Mouse (Mus musculus) intestine, embryonic 14.5 days (tissue): Measurements from ENCODE around the gene Tmem269. TPM values are rescaled to one million over a fixed set of nuclear protein-coding genes. Genes with fewer than 3 reads are reported as not detected.

Experiments used
- ATAC-seq: fragments of 200-750 bp; cut with Nextera tagmentation; replicated peaks from 2 replicates; pipeline ENCODE4 v1.8.0; 2017; ENCODE audit warnings: low read depth, moderate number of reproducible peaks, moderate TSS enrichment, moderate library complexity; ENCODE audit not compliant: low FRiP score, low TSS enrichment
- DNase-seq: peaks from one replicate; pipeline ENCODE4 v3.0.0-alpha.2; 2018; ENCODE audit warnings: low spot score
- H3K27ac ChIP-seq: fragments of 300-500 bp; sonication (generic); 2 replicates; pipeline ENCODE4 v1.5.1; 2014; ENCODE audit warnings: low read depth, mild to moderate bottlenecking, control low read depth
- H3K27me3 ChIP-seq: fragments of 300-500 bp; sonication (generic); replicated peaks from 2 replicates; pipeline ENCODE4 v1.6.1; 2014; ENCODE audit warnings: low read length, control low read depth; ENCODE audit not compliant: control insufficient read depth, insufficient read depth
- H3K36me3 ChIP-seq: fragments of 300-500 bp; sonication (generic); 2 replicates; pipeline ENCODE4 v1.6.1; 2014; ENCODE audit warnings: low read length, control low read depth; ENCODE audit not compliant: control insufficient read depth, insufficient read depth
- H3K4me1 ChIP-seq: fragments of 300-500 bp; sonication (generic); replicated peaks from 2 replicates; pipeline ENCODE4 v1.6.1; 2014; ENCODE audit warnings: low read length, control low read depth, mixed read lengths; ENCODE audit not compliant: control insufficient read depth, insufficient read depth
- H3K4me2 ChIP-seq: fragments of 300-500 bp; sonication (generic); 2 replicates; pipeline ENCODE4 v1.6.1; 2014; ENCODE audit warnings: low read length
- H3K4me3 ChIP-seq: fragments of 300-500 bp; sonication (generic); 2 replicates; pipeline ENCODE4 v1.5.1; 2014; ENCODE audit warnings: low read depth, low read length, control low read depth, mixed read lengths
- H3K9ac ChIP-seq: fragments of 300-500 bp; sonication (generic); 2 replicates; pipeline ENCODE4 v1.6.1; 2014; ENCODE audit warnings: mild to moderate bottlenecking, low read length
- H3K9me3 ChIP-seq: fragments of 300-500 bp; sonication (generic); 2 replicates; pipeline ENCODE4 v1.6.1; 2016; ENCODE audit warnings: low read length, control low read depth; ENCODE audit not compliant: control insufficient read depth
- WGBS: fragments of 180-500 bp; shearing (Covaris S2); extraction: QIAGEN DNeasy Blood & Tissue Kit; methylation state at CpG from one replicate; pipeline ENCODE4 v1.1.7; 2014; 5-methylcytosine and 5-hydroxymethylcytosine counted together
- polyA plus RNA-seq: library from polyadenylated mRNA; unstranded; fragments of >200 nt; fragmentation: Nextera tagmentation; extraction: Ambion mirVana; gene quantifications from 2 replicates; pipeline ENCODE4 v1.2.1, GENCODE M21; 2014

Gene Tmem269
- polyA plus RNA-seq, 1 experiment from 2014 or later, result not detected

DNA sequence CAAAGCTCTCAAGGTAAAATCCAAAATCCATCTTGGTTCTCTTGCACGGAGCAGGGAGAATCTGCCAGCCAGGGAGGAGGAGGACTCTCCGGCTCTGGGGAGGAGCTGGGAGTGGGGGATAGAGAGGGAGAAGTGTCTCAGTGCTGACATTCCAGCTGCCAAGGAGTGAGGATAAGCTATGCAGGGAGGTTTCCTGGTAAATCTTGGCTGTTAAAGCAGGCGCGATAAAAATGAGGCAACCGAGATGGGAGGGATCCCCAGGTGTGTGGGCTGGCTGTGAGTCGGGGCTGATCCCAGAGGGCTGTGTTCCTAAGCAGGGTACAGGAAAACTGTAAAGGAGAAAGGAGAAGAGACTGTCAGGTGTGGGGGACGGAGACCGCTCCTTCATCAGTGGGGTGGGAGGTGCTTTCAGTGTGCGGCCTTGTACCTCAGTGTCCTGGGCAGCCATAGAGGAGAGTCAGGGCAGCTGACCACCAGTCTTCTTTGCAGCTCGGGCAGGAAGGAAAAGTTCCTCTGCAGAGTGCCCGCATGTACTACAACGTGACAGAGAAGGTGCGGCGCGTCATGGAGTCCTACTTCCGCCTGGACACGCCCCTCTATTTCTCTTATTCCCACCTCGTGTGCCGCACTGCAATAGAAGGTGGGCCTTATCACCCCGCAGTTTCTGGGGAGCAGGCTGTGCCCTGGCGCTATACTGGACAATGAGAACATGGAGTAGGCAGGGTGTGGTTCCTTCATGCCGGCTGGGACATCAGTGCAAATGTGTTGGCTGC lies 26.6 kb upstream of the Tmem269 start:
- no peak overlapping the region for H3K27ac ChIP-seq
- no peak for ATAC-seq
- H3K9me3 ChIP-seq, result no peaks in the 10 kb centered on the region
- no peak overlapping the region for H3K9ac ChIP-seq
- H3K27me3 ChIP-seq, result no peaks in the 10 kb centered on the region
- WGBS, result 78% methylated on average over 22 of the region's 22 CpGs
- H3K4me3 ChIP-seq, result no peak overlapping the region
- no peak for DNase-seq
- H3K4me2 ChIP-seq, result no peak overlapping the region
- H3K36me3 ChIP-seq, result peaks cover 66% of the 10 kb centered on the region
- no peaks in the 10 kb centered on the region for H3K4me1 ChIP-seq

DNA sequence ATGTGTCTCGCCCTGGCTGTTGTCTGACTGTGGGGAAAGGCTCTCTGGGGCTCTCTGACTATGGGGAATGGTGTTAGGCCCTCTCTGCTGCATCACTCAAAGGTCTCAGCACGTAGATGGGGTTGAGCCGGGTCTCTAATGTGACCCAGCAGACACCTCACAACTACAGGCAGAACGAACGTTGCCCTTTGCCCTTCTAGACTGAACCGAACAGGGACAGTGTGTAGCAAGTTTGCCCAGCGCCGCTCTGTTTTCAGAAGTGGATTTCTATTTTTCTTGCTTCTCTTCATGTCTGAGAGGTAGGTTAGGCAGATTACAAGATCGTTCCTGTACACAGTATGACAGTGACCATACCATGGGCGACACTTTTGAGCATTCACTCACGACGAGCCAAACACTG lies 24.6 kb upstream of the Tmem269 start:
- peaks cover 57% of the 10 kb centered on the region for H3K36me3 ChIP-seq
- H3K4me3 ChIP-seq, result no peak overlapping the region
- no peak overlapping the region for H3K4me2 ChIP-seq
- DNase-seq, result no peak
- ATAC-seq, result no peak
- H3K9ac ChIP-seq, result no peak overlapping the region
- 92% methylated on average over 12 of the region's 12 CpGs for WGBS
- H3K27ac ChIP-seq, result no peak overlapping the region
- no peaks in the 10 kb centered on the region for H3K9me3 ChIP-seq
- H3K4me1 ChIP-seq, result no peaks in the 10 kb centered on the region
- no peaks in the 10 kb centered on the region for H3K27me3 ChIP-seq

DNA sequence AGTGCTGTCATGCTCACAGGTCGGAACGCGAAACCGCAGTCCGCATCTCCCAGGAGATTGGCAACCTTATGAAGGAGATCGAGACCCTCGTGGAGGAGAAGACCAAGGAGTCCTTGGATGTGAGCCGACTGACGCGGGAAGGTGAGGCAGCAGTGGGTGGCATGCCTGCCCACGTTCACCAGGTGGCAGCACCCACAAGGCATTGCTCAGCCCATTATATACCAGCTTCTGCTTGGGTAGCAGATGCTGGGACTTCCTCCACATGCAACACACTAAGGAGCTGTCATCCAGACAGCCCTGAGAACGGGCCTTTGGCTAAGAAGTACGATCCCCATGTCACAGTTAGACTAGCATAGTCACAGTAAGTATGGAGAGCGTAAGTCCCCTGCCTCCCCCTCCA lies 23.6 kb upstream of the Tmem269 start:
- ATAC-seq, result no peak
- WGBS, result 87% methylated on average over 14 of the region's 14 CpGs

DNA sequence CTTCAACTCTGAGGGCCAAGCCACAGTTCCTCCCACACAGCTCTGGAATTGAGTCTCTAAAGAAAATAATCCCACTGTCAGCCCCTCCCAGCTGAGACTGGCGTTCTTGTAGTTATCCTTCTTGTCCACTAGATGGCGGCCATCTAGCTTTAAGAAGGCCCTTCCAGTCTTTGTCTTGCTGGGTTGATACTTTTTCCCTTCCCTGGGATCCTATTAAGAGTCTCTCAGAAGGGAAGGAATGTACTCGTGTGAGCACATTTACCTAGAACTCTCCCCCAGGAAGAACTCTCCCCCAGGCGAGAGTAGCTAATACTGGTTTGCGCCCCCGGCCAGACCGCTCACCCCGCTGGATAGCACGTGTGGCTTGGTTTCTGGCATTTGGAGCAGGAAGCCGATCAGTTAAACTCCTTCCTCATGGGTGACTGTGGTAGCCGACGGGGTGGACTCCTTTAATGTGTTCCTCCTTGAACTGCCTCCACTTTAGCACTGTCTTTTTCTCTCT lies 21.2 kb upstream of the Tmem269 start:
- Histone ChIP-seq H3K27me3 (no peaks in the 10 kb centered on the region), H3K4me2 (no peak overlapping the region), H3K9ac (no peak overlapping the region), H3K4me1 (peaks cover 6% of the 10 kb centered on the region; the same call in 1 of the 2 replicates), H3K4me3 (no peak overlapping the region), H3K27ac (peak overlapping the region; percentile 22; the same call in 1 of the 2 replicates), H3K36me3 (peaks cover 49% of the 10 kb centered on the region), H3K9me3 (no peaks in the 10 kb centered on the region)
- 42% methylated on average over 12 of the region's 12 CpGs for WGBS
- DNase-seq (peak; percentile 71), ATAC-seq (peak; percentile 44)

More for the DNA sequence above, 23.6 kb upstream of the Tmem269 start:
- no peak for DNase-seq
- Histone ChIP-seq H3K9ac (no peak overlapping the region), H3K4me1 (no peaks in the 10 kb centered on the region), H3K9me3 (no peaks in the 10 kb centered on the region), H3K4me2 (no peak overlapping the region), H3K36me3 (peaks cover 61% of the 10 kb centered on the region), H3K27ac (no peak overlapping the region), H3K27me3 (no peaks in the 10 kb centered on the region), H3K4me3 (no peak overlapping the region)

DNA sequence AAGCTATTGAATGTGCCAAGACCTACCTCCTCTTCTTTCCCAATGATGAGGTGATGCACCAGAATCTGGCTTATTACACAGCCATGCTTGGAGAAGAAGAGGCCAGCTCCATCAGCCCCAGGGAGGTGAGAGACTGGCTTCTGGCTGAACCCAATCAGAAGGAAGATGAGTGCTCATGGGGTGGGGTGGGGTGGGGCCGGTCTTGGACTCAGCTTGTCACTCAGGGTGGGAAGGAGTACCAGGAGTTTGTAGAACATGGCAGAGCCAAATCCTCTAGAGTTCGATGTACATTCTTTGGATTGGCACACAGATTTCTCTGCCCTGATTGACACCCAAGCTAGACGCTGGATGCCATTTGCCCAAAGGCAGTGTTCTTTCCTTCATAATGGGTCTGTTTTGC lies 20.6 kb upstream of the Tmem269 start:
- Histone ChIP-seq H3K9ac (no peak overlapping the region), H3K4me1 (peaks cover 8% of the 10 kb centered on the region; the same call in 1 of the 2 replicates), H3K36me3 (peaks cover 44% of the 10 kb centered on the region), H3K27me3 (no peaks in the 10 kb centered on the region), H3K4me3 (no peak overlapping the region), H3K9me3 (no peaks in the 10 kb centered on the region), H3K27ac (no peak overlapping the region), H3K4me2 (no peak overlapping the region)
- 78% methylated on average over 3 of the region's 3 CpGs for WGBS
- ATAC-seq (no peak), DNase-seq (no peak)

DNA sequence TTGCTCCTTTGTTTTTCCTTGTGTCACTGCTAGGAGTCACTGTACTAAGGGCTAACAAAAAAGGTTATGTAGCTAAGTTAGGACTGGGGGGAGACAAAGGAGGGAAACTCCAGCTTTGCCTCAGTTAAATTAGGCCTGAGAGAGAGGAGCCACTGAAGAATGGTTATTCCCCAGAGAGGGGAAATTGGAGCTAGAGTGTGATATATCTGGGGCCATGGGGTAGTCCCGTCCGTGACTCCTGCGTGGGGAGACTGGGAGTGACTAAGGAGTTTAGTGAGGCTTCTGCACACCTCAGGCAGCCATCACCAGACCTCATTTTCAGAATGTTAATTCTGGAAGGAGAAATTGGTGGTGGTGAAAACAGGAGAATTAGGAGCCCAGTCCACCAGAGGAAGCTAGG lies 16.3 kb upstream of the Tmem269 start:
- DNase-seq (no peak), ATAC-seq (no peak)
- peak overlapping the region; percentile 63 for H3K9ac ChIP-seq
- peak overlapping the region; percentile 70 for H3K4me2 ChIP-seq
- no peak overlapping the region for H3K27ac ChIP-seq
- H3K27me3 ChIP-seq, result no peaks in the 10 kb centered on the region
- peaks cover 21% of the 10 kb centered on the region for H3K36me3 ChIP-seq
- peaks cover 16% of the 10 kb centered on the region for H3K4me1 ChIP-seq
- peak overlapping the region; percentile 91 for H3K4me3 ChIP-seq
- no peaks in the 10 kb centered on the region for H3K9me3 ChIP-seq
- 80% methylated on average over 3 of the region's 3 CpGs for WGBS

DNA sequence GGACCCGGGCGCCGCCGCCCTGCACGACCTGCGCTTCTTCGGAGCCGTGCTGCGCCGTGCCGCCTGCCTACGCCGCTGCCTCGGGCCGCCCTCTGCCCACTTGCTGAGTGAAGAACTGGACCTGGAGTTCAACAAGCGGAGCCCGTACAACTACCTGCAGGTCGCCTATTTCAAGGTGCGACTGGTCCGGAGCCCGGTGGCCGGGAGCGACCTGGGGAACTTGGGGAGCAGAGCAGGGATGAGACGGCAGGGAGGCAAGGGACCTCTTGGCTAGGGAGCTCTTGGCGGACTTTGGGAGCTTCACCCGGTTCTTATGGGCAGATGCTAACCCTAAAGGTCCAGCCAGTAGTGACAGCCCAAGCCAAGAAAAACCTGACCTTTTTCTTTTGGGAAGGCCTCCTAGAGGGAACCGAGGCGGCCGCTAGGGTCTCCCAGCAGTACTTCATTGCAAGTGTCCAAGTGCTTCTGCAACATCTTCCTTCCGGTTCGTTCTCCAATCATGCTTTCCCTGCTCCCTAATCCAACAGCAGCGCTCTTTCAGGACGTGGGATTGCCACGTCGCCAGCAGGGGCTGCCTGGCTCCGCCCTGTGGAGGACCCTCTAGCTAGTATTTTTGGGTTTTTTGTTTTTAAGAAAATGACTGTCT lies 15.4 kb upstream of the Tmem269 start:
- ATAC-seq, result peak; percentile 54
- WGBS, result under 1% methylated on average over 36 of the region's 36 CpGs

DNA sequence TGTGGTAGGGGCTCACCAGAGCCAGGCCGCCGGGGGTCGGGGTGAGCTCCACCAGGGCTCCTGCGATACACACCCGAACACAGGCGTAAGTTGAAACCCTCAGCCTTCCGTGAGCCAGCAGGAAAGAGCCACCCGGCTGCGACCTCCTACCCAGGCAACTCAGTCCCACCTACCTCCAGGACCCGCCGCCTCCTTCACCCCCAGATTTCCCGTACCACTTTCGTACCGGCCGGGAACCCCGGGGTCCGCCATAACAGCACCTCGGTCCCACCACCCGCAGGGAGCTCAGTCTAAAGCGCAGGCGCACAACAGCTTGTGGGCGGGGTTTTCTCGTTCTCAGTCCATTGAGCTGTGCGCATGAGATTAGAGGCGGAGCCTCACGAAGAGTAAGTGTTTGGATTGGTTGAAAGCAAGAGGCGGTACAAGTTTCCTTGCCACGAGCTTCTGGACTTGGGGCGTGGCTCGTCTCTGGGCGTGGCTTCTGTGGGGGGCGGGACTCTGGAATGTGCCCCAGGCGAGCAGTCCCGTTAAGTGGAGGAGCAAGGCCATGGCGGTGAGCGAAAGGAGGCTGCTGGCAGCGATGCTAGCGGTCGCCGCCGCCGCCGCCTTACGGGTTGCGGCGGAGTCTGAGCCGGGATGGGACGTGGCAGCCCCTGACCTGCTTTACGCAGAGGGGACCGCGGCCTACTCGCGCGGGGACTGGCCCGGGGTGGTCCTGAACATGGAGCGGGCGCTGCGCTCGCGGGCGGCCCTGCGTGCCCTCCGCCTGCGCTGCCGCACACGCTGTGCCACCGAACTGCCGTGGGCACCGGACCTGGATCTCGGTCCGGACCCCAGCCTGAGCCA lies 14.6 kb upstream of the Tmem269 start, which contains the start of the genes AU022252 and P3h1:
Gene AU022252, minus strand, starts transcription at position 303 of the 846 bp plus-strand sequence.
Gene P3h1, plus strand, starts transcription at position 506 of the 846 bp plus-strand sequence.
- DNase-seq (peak; percentile 99), ATAC-seq (peak; percentile 95)
- no peaks in the 10 kb centered on the region for H3K9me3 ChIP-seq

More for the DNA sequence above, 15.4 kb upstream of the Tmem269 start:
- peak overlapping the region; percentile 55 for H3K27ac ChIP-seq
- peak; percentile 78 for DNase-seq
- no peaks in the 10 kb centered on the region for H3K9me3 ChIP-seq
- H3K36me3 ChIP-seq, result peaks cover 23% of the 10 kb centered on the region
- H3K4me3 ChIP-seq, result peak overlapping the region; percentile 91
- H3K27me3 ChIP-seq, result no peaks in the 10 kb centered on the region
- H3K4me1 ChIP-seq, result peaks cover 16% of the 10 kb centered on the region
- H3K9ac ChIP-seq, result peak overlapping the region; percentile 63
- H3K4me2 ChIP-seq, result peak overlapping the region; percentile 70

More for the DNA sequence above, 14.6 kb upstream of the Tmem269 start, which contains the start of the genes AU022252 and P3h1:
- H3K4me1 ChIP-seq, result peaks cover 16% of the 10 kb centered on the region
- H3K9ac ChIP-seq, result peak within 1 kb of the TSS; percentile 74
- no peaks in the 10 kb centered on the region for H3K27me3 ChIP-seq
- peak within 1 kb of the TSS; percentile 55 for H3K27ac ChIP-seq
- H3K4me3 ChIP-seq, result peak within 1 kb of the TSS; percentile 91
- peak within 1 kb of the TSS; percentile 75 for H3K4me2 ChIP-seq
- 0% methylated on average over 70 of the region's 71 CpGs for WGBS
- H3K36me3 ChIP-seq, result peaks cover 29% of the 10 kb centered on the region
